Mouse (Mus musculus): Measurements from ENCODE around the gene Gm49337. TPM values are rescaled to one million over a fixed set of nuclear protein-coding genes. Genes with fewer than 3 reads are reported as not detected.
A peak's percentile ranks its signal among the peaks of the same experiment; 100 is the strongest.
"Not testable (repeated sequence)": the region's sequence is repeated elsewhere in the genome, so short reads cannot be mapped to it uniquely, and the experiment has no call there.

The Gm49337 gene
- polyA plus RNA-seq, 1 experiment from 2014 or later = not detected

DNA sequence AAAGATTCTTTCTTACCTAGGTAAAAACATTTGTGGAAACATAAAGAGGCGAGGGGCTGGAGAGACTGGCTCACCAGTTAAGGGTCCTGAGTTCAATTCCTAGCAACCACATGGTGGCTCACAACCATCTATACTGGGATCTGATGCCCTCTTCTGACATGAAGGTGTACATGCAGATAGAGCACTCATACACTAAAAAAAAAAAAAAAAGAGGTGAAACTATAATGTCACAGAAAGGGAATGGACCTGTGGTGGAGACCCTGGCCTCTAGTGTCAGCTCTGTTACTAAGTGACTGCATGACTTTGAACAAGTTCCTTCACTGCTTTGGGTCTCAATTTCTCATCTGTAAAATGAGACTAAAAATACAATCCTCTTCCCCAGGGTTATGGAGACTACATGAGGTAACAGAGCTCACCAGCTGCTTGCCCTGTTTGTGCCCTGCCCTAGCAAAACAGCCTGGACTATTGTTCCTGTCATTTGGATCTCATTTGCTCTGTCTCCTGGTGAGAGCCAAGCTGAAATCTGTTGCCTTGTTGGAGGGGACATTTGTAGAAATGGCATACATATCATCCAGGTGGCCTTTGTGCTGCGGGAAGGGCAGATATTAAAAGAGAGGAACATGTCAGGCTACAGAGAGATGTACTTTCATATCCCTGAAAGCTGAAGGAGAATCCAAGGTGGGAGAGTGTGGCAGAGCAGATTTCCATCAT is 42.9 kb downstream of the Gm49337 start:
- no peak for DNase-seq (ENCODE audit: low read depth, low spot score)
- in situ Hi-C loops (cut with MboI; ENCODE audit: low pct_unique_long_range_greater_than_20kb) = no loop called here
- no peaks in the 10 kb centered on the region for H3K27me3 ChIP-seq
- POLR2A ChIA-PET = interaction anchor here (0.5 kb wide), 1 partner anchor 142 kb away, joined by 3 read pairs; no protein-coding TSS in a partner anchor
- no peak for ATAC-seq
- no peak for TF ChIP-seq CTCF (IDR thresholded peaks at IDR 0.05)
- CTCF ChIA-PET = interaction anchor here (1.5 kb wide), 1 partner anchor 15 kb away, joined by 6 read pairs; no protein-coding TSS in a partner anchor

DNA sequence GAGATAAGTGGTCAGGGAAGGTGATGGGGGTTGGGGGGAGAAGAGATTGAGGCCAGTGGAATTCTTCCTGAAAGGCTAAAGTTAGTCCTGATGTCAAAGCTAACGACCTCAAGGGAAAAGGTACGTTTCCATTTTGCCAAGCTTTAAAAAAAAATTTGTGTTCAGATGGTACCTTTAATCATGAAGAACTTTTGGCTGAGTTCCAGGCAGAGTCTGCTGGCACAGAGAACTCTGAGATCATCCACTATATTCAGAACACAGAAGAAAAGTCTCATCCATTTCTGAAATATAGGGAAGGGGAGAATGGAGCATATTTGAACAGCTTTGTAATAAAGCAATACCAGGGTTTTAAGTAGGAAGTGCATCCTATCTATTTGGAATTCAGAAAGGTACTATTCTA is 43.9 kb downstream of the Gm49337 start:
- ATAC-seq (no peak), DNase-seq (ENCODE audit: low read depth, low spot score) (no peak)
- ChIA-PET CTCF (interaction anchor here (1.5 kb wide), 1 partner anchor 16 kb away, joined by 6 read pairs; no protein-coding TSS in a partner anchor), POLR2A (interaction anchor here (0.5 kb wide), 1 partner anchor 143 kb away, joined by 3 read pairs; no protein-coding TSS in a partner anchor)
- in situ Hi-C loops (cut with MboI; ENCODE audit: low pct_unique_long_range_greater_than_20kb) = no loop called here
- H3K27me3 ChIP-seq = no peaks in the 10 kb centered on the region
- TF ChIP-seq CTCF (IDR thresholded peaks at IDR 0.05) = no peak

GRCm38 (mm10) chr4:116217661-116218060 is 44.5 kb downstream of the Gm49337 start:
- H3K27me3 ChIP-seq; DNase-seq (ENCODE audit: low read depth, low spot score); ATAC-seq; POLR2A ChIA-PET; in situ Hi-C loops (cut with MboI; ENCODE audit: low pct_unique_long_range_greater_than_20kb): not testable (repeated sequence)
- CTCF ChIA-PET = interaction anchor here (1.5 kb wide), 1 partner anchor 17 kb away, joined by 6 read pairs; no protein-coding TSS in a partner anchor

DNA sequence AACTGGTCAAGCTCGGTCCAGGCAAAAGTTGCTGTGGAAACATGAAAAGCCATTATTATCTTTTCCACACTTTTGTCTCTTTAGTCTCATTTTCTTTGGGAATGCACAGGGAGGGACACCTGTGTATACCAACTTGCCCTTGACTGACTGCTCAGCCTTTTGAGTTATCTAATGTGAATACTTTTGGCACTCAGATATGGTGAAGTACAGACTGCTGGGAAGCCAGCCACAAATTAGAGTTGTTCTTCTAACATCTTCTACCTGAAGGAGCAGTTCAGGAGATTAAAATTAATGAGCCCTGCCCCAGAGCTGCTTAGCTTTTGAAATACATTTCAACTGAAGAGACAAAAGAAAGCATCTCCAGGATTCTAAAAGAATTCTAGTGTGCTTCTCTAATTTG is 45.9 kb downstream of the Gm49337 start:
- in situ Hi-C loops (cut with MboI; ENCODE audit: low pct_unique_long_range_greater_than_20kb) = no loop called here
- no peak for ATAC-seq
- H3K27me3 ChIP-seq = no peaks in the 10 kb centered on the region
- TF ChIP-seq CTCF (IDR thresholded peaks at IDR 0.05) = no peak
- POLR2A ChIA-PET = interaction anchor here (0.6 to 0.9 kb wide), 2 partner anchors 16 to 69 kb away, joined by 3 read pairs; no protein-coding TSS in a partner anchor
- no peak for DNase-seq (ENCODE audit: low read depth, low spot score)
- CTCF ChIA-PET = no interaction called here

GRCm38 (mm10) chr4:116220071-116220650 is 47.0 kb downstream of the Gm49337 start:
- no peak for ATAC-seq
- no peaks in the 10 kb centered on the region for H3K27me3 ChIP-seq
- no peak for DNase-seq (ENCODE audit: low read depth, low spot score)
- TF ChIP-seq CTCF (IDR thresholded peaks at IDR 0.05) = no peak
- ChIA-PET CTCF (no interaction called here), POLR2A (interaction anchor here (0.6 to 0.7 kb wide), 2 partner anchors 142 to 343 kb away, joined by 4 to 5 read pairs; no protein-coding TSS in a partner anchor)
- in situ Hi-C loops (cut with MboI; ENCODE audit: low pct_unique_long_range_greater_than_20kb) = no loop called here

GRCm38 (mm10) chr4:116220780-116221139 is 47.6 kb downstream of the Gm49337 start:
- ATAC-seq (peak; percentile 55), DNase-seq (ENCODE audit: low read depth, low spot score) (no peak)
- no peak for TF ChIP-seq CTCF (IDR thresholded peaks at IDR 0.05)
- in situ Hi-C loops (cut with MboI; ENCODE audit: low pct_unique_long_range_greater_than_20kb) = no loop called here
- POLR2A ChIA-PET = no interaction called here
- CTCF ChIA-PET = interaction anchor here (1.4 kb wide), 1 partner anchor 9 kb away, joined by 3 read pairs; no protein-coding TSS in a partner anchor
- H3K27me3 ChIP-seq = no peaks in the 10 kb centered on the region

- in situ Hi-C loops (cut with MboI; ENCODE audit: low pct_unique_long_range_greater_than_20kb) = no loop called here
- no peaks in the 10 kb centered on the region for H3K27me3 ChIP-seq
- no peak for TF ChIP-seq CTCF (IDR thresholded peaks at IDR 0.05)
- DNase-seq (ENCODE audit: low read depth, low spot score) (peak; percentile 88), ATAC-seq (peak; percentile 99)
- POLR2A ChIA-PET = no interaction called here
- CTCF ChIA-PET = interaction anchor here (1.4 kb wide), 1 partner anchor 9 kb away, joined by 3 read pairs; no protein-coding TSS in a partner anchor
These were observed 48.1 kb downstream of the Gm49337 start, which contains the start of gene Pik3r3 for GRCm38 (mm10) chr4:116221140-116221851. TSS of gene Pik3r3 (plus strand) at chr4:116221618.

- ChIA-PET CTCF (interaction anchor here (1.4 kb wide), 1 partner anchor 10 kb away, joined by 3 read pairs; no protein-coding TSS in a partner anchor), POLR2A (interaction anchor here (0.6 kb wide), 1 partner anchor 44 kb away, joined by 5 read pairs; no protein-coding TSS in a partner anchor)
- TF ChIP-seq CTCF (IDR thresholded peaks at IDR 0.05) = no peak
- H3K27me3 ChIP-seq = no peaks in the 10 kb centered on the region
- in situ Hi-C loops (cut with MboI; ENCODE audit: low pct_unique_long_range_greater_than_20kb) = no loop called here
- no peak for ATAC-seq
- no peak for DNase-seq (ENCODE audit: low read depth, low spot score)
These were observed 49.0 kb downstream of the Gm49337 start for GRCm38 (mm10) chr4:116221996-116222842.

GRCm38 (mm10) chr4:116222843-116223119 is 49.6 kb downstream of the Gm49337 start:
- no peak for ATAC-seq
- POLR2A ChIA-PET = no interaction called here
- CTCF ChIA-PET = no interaction called here
- in situ Hi-C loops (cut with MboI; ENCODE audit: low pct_unique_long_range_greater_than_20kb) = no loop called here
- H3K27me3 ChIP-seq = no peaks in the 10 kb centered on the region
- no peak for DNase-seq (ENCODE audit: low read depth, low spot score)
- TF ChIP-seq CTCF (IDR thresholded peaks at IDR 0.05) = no peak

DNA sequence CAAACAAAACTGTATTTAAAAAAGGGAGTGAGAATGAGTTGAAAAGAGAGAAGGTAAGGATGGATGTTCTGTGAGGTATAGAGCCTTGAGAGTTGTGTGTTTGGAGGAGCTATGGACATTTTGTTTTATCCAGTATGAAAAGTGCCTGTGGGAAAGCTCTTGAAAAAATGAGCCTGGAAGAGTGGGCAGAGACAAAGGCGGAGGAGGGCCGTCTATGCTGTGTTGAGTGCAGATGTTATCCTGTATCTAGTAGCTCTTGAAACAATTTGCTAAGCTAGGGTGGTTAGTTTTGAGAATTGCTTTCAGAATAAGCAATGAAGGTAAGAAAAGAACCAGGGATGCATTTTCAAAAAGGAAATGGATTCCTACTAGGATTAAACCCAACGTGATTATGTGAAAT is 70.2 kb downstream of the Gm49337 start:
- no peak for ATAC-seq
- no peak for DNase-seq (ENCODE audit: low read depth, low spot score)
- ChIA-PET POLR2A (no interaction called here), CTCF (interaction anchor here (1.2 kb wide), 1 partner anchor 39 kb away, joined by 3 read pairs; no protein-coding TSS in a partner anchor)
- TF ChIP-seq CTCF (IDR thresholded peaks at IDR 0.05) = no peak
- no peaks in the 10 kb centered on the region for H3K27me3 ChIP-seq
- in situ Hi-C loops (cut with MboI; ENCODE audit: low pct_unique_long_range_greater_than_20kb) = no loop called here

Measured in Patski (cell line).